ENCODE assay signal across 13 mouse cellular contexts in genomic region chr6:99131815-99132214, GRCm38 (mm10).
"Had no signal": no experiment of that assay in that cellular context is flagged by ENCODE, and none has a peak within 500 bp of the region (broad histone marks: within the 10 kb centered on the region; RNA-seq: fewer than 3 reads in every experiment).

No protein-coding gene starts in this region.

- H3K9ac ChIP-seq: limb, embryonic 12.5 days; liver, embryonic 15.5 days; neural tube, embryonic 12.5 days had no signal

- H3K27me3 ChIP-seq: limb, embryonic 12.5 days; liver, embryonic 15.5 days; neural tube, embryonic 12.5 days had no signal

- H3K4me2 ChIP-seq: limb, embryonic 12.5 days; liver, embryonic 11.5 days; liver, embryonic 15.5 days had no signal

- H3K9me3 ChIP-seq: limb, embryonic 12.5 days; liver, embryonic 15.5 days; neural tube, embryonic 12.5 days had no signal

- H3K4me3 ChIP-seq: limb, embryonic 12.5 days; liver, embryonic 15.5 days; neural tube, embryonic 12.5 days had no signal

- H3K36me3 ChIP-seq: limb, embryonic 12.5 days; liver, embryonic 15.5 days; neural tube, embryonic 12.5 days had no signal

- H3K27ac ChIP-seq: kidney, postnatal 0 days; liver, embryonic 15.5 days; neural tube, embryonic 12.5 days had no signal

- DNase-seq: kidney, postnatal 36 days; layer of hippocampus, adult 9-11 months; layer of hippocampus, postnatal 36 days; lung, adult 2 months; lung, postnatal 36 days; midbrain, embryonic 14.5 days; thymus, adult 18-20 months; thymus, postnatal 14 days had no signal
